Mouse (Mus musculus) kidney, postnatal 25 days (tissue): ENCODE measurements at regions not wholly inside any gene's neighbourhood (a gene's known extent, or its start where the extent isn't known, plus 50 kb on each side); places are given as distances from the start of the nearest gene placed in this dataset.

Source experiments
- DNase-seq, 2 experiments: peaks; one replicate each; pipeline ENCODE4 v3.0.0; 2021; ENCODE audit warnings: mixed read lengths in 2 of 2

GRCm38 (mm10) chr5:50570701-50571100 lies 511.9 kb upstream of the Adgra3 start:
- no peak for DNase-seq

GRCm38 (mm10) chr5:50551125-50551524 lies 492.3 kb upstream of the Adgra3 start:
- DNase-seq, result no peak

- no peak for DNase-seq
These were observed 453.7 kb upstream of the Adgra3 start for GRCm38 (mm10) chr5:50512539-50512938.

GRCm38 (mm10) chr5:50509696-50510421 lies 451.1 kb upstream of the Adgra3 start:
- DNase-seq, result no peak

- no peak for DNase-seq
These were observed 431.4 kb upstream of the Adgra3 start for GRCm38 (mm10) chr5:50490223-50490622.

- peak; percentile 49 to 69 for DNase-seq
These were observed 418.2 kb upstream of the Adgra3 start for GRCm38 (mm10) chr5:50476985-50477384.

GRCm38 (mm10) chr5:50461491-50461890 lies 402.7 kb upstream of the Adgra3 start:
- DNase-seq, result peak in 1 of 2 experiments; percentile 2

GRCm38 (mm10) chr5:50457621-50458020 lies 398.8 kb upstream of the Adgra3 start:
- DNase-seq, result peak; percentile 42 to 48

- no peak for DNase-seq
These were observed 395.6 kb upstream of the Adgra3 start for GRCm38 (mm10) chr5:50454387-50454786.

- DNase-seq, result no peak
These were observed 348.1 kb upstream of the Adgra3 start for GRCm38 (mm10) chr5:50406923-50407322.

- no peak for DNase-seq
These were observed 347.7 kb upstream of the Adgra3 start for GRCm38 (mm10) chr5:50406520-50406919.
